ENCODE assay signal across 40 mouse cellular contexts in the genomic region with DNA sequence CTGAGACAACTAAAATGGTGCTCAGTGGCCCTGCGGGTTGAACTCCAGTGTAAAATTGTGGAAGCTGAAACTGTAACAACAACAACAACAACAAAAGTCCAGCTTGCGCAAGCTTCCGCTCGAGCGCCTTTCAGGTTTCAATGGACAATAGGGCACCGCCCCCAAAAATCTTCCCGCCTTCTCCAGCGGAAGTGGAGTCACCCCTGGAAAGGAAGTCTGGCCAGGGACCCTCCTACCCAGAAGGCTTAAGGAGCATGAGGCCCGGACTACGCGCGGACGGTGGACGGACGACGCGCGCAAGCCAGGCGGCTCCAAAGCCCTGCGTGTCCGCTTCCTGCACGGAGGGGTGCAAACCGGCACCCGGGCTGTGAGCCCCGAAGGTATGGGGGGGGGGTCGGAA. TPM values are rescaled to one million over a fixed set of nuclear protein-coding genes. Genes with fewer than 3 reads are reported as not detected.
"Had no signal": no experiment of that assay in that cellular context is flagged by ENCODE, and none has a peak within 500 bp of the region (broad histone marks: within the 10 kb centered on the region; RNA-seq: fewer than 3 reads in every experiment).

No protein-coding gene starts in this region.

- H3K36me3 ChIP-seq: heart, embryonic 13.5 days; heart, embryonic 15.5 days; hindbrain, embryonic 13.5 days; hindbrain, embryonic 15.5 days; kidney, embryonic 15.5 days; limb, embryonic 13.5 days; limb, embryonic 15.5 days; liver, embryonic 12.5 days had no signal

- H3K4me3 ChIP-seq: heart, adult 2 months; heart, embryonic 13.5 days; heart, embryonic 15.5 days; hindbrain, embryonic 13.5 days; hindbrain, embryonic 15.5 days; kidney, embryonic 15.5 days; limb, embryonic 13.5 days; limb, embryonic 15.5 days; liver, embryonic 12.5 days had no signal

- ATAC-seq: hindbrain, postnatal 0 days; intestine, embryonic 16.5 days; liver, embryonic 12.5 days had no signal

- H3K27ac ChIP-seq: heart, adult 2 months; heart, embryonic 13.5 days; heart, embryonic 15.5 days; hindbrain, embryonic 13.5 days; hindbrain, embryonic 15.5 days; hindbrain, postnatal 0 days; kidney, embryonic 15.5 days; kidney, postnatal 0 days; limb, embryonic 13.5 days; limb, embryonic 15.5 days; liver, embryonic 12.5 days; liver, embryonic 14.5 days had no signal

- H3K4me1 ChIP-seq: heart, embryonic 13.5 days; heart, embryonic 15.5 days; hindbrain, embryonic 13.5 days; hindbrain, embryonic 15.5 days; kidney, embryonic 15.5 days; limb, embryonic 13.5 days; limb, embryonic 15.5 days had no signal

- DNase-seq: gastrocnemius, postnatal 14 days; heart, adult 2 months; heart, postnatal 14 days; heart, postnatal 36 days; kidney, adult 11 months; kidney, adult 2 months; kidney, adult 9 months; kidney, postnatal 14 days; kidney, postnatal 36 days; layer of hippocampus, adult 9-11 months; layer of hippocampus, postnatal 36 days; left cerebral cortex, postnatal 4 days had no signal

RNA-seq across cellular contexts. Expression of gene AU015836, which starts 11.9 kb away (rescaled TPM):
- total RNA-seq: gastrocnemius, adult 18-20 months; gastrocnemius, adult 8-10 months; gastrocnemius, postnatal 14 days; gastrocnemius, postnatal 4 days; granulocyte monocyte progenitor cell, adult 5-6 weeks; heart, adult 2 months; heart, postnatal 14 days; heart, postnatal 36 days; hematopoietic stem cell, adult 5-6 weeks; hindbrain, postnatal 0 days; layer of hippocampus, adult 18-20 months; layer of hippocampus, adult 8-10 months; layer of hippocampus, postnatal 14 days; layer of hippocampus, postnatal 36 days; left cerebral cortex, adult 18-20 months; left cerebral cortex, adult 8-10 months; left cerebral cortex, postnatal 25 days; left cerebral cortex, postnatal 4 days; liver, adult 2 months had no signal
- polyA plus RNA-seq: heart, adult 2 months; heart, embryonic 11.5 days; heart, embryonic 13.5 days; heart, embryonic 15.5 days; heart, postnatal 0 days; hindbrain, embryonic 11.5 days; hindbrain, embryonic 13.5 days; hindbrain, embryonic 15.5 days; hindbrain, postnatal 0 days; kidney, embryonic 15.5 days; large intestine, adult 2 months; liver, adult 2 months had no signal
